Mouse (Mus musculus) midbrain, postnatal 0 days (tissue): ENCODE measurements around the gene B9d2. TPM values are rescaled to one million over a fixed set of nuclear protein-coding genes. Genes with fewer than 3 reads are reported as not detected.

Experiments used
- ATAC-seq: fragments of 200-750 bp; cut with Nextera tagmentation; 2 replicates; pipeline ENCODE4 v1.8.0; 2017; ENCODE audit warnings: moderate number of reproducible peaks, mild to moderate bottlenecking, moderate TSS enrichment, moderate library complexity; ENCODE audit not compliant: low FRiP score
- DNase-seq: peaks from one replicate; pipeline ENCODE4 v3.0.0-alpha.2; 2015; ENCODE audit warnings: low spot score
- H3K27ac ChIP-seq: fragments of 300-500 bp; sonication (generic); 2 replicates; pipeline ENCODE4 v1.5.1; 2014; ENCODE audit warnings: low read depth, mild to moderate bottlenecking, low read length, mixed read lengths
- H3K27me3 ChIP-seq: fragments of 300-500 bp; sonication (generic); 2 replicates; pipeline ENCODE4 v1.6.1; 2014; ENCODE audit warnings: low read length, control low read depth, mixed read lengths; ENCODE audit not compliant: insufficient read depth
- H3K36me3 ChIP-seq: fragments of 300-500 bp; sonication (generic); 2 replicates; pipeline ENCODE4 v1.6.1; 2014; ENCODE audit warnings: low read length, control low read depth, mixed read lengths; ENCODE audit not compliant: insufficient read depth
- H3K4me1 ChIP-seq: fragments of 300-500 bp; sonication (generic); 2 replicates; pipeline ENCODE4 v1.6.1; 2014; ENCODE audit warnings: mild to moderate bottlenecking, control low read depth, antibody characterized with exemption, low read length, mixed read lengths; ENCODE audit not compliant: insufficient read depth
- H3K4me2 ChIP-seq: fragments of 300-500 bp; sonication (generic); 2 replicates; pipeline ENCODE4 v1.6.1; 2014; ENCODE audit warnings: low read depth, mild to moderate bottlenecking, low read length, mixed read lengths; ENCODE audit not compliant: poor library complexity, severe bottlenecking
- H3K4me3 ChIP-seq: fragments of 300-500 bp; sonication (generic); 2 replicates; pipeline ENCODE4 v1.5.1; 2014; ENCODE audit warnings: low read depth, mild to moderate bottlenecking, low read length, moderate library complexity
- H3K9ac ChIP-seq: fragments of 300-500 bp; sonication (generic); replicated peaks from 2 replicates; pipeline ENCODE4 v1.6.1; 2014; ENCODE audit warnings: mild to moderate bottlenecking, low read length, moderate library complexity, mixed read lengths; ENCODE audit not compliant: poor library complexity, severe bottlenecking
- H3K9me3 ChIP-seq: fragments of 300-500 bp; sonication (generic); 2 replicates; pipeline ENCODE4 v1.6.1; 2016; ENCODE audit warnings: low read length, control low read depth
- CTCF ChIP-seq: IDR thresholded peaks from 2 replicates; pipeline ENCODE4 v1.5.1; 2016; ENCODE audit warnings: antibody characterized with exemption, mild to moderate bottlenecking
- WGBS: fragments of 180-500 bp; shearing (Covaris S2); extraction: QIAGEN DNeasy Blood & Tissue Kit; methylation state at CpG from one replicate; pipeline ENCODE4 v1.1.7; 2014; 5-methylcytosine and 5-hydroxymethylcytosine counted together
- polyA plus RNA-seq: library from polyadenylated mRNA; unstranded; fragments of >200 nt; fragmentation: Nextera tagmentation; extraction: Ambion mirVana; gene quantifications from 2 replicates; pipeline ENCODE4 v1.2.1, GENCODE M21; 2015
- total RNA-seq: library from RNA; depleted of rRNA; stranded (reverse); fragments of >200 nt; gene quantifications from 2 replicates; pipeline ENCODE4 v1.2.3, GENCODE M21; 2014

B9d2 gene
- total and polyA plus RNA-seq, 2 experiments from 2014 or later: 32.1 to 58.2 TPM

- 94% methylated on average over 8 of the region's 8 CpGs for WGBS
- H3K4me3 ChIP-seq: no peak overlapping the region
- H3K27ac ChIP-seq: no peak overlapping the region
- peaks cover 18% of the 10 kb centered on the region; the same call in 1 of the 2 replicates for H3K4me1 ChIP-seq
- DNase-seq (no peak), ATAC-seq (no peak)
- no peaks in the 10 kb centered on the region for H3K27me3 ChIP-seq
- no peak overlapping the region for H3K9ac ChIP-seq
- no peaks in the 10 kb centered on the region for H3K9me3 ChIP-seq
- peaks cover 42% of the 10 kb centered on the region for H3K36me3 ChIP-seq
- TF ChIP-seq CTCF: no peak
- no peak overlapping the region for H3K4me2 ChIP-seq
These were observed 34.0 kb downstream of the B9d2 start for GRCm38 (mm10) chr7:25714581-25714980.

- Histone ChIP-seq H3K27me3 (no peaks in the 10 kb centered on the region), H3K27ac (no peak overlapping the region), H3K4me1 (peaks cover 10% of the 10 kb centered on the region; the same call in 1 of the 2 replicates), H3K4me2 (no peak overlapping the region), H3K9ac (no peak overlapping the region), H3K9me3 (no peaks in the 10 kb centered on the region), H3K36me3 (peaks cover 46% of the 10 kb centered on the region), H3K4me3 (no peak overlapping the region)
- ATAC-seq (no peak), DNase-seq (no peak)
- TF ChIP-seq CTCF: no peak
- WGBS: 95% methylated on average over 22 of the region's 22 CpGs
These were observed 35.2 kb downstream of the B9d2 start for GRCm38 (mm10) chr7:25715731-25716271.

GRCm38 (mm10) chr7:25717478-25717877, 36.9 kb downstream of the B9d2 start:
- 91% methylated on average over 3 of the region's 3 CpGs for WGBS
- no peak overlapping the region for H3K27ac ChIP-seq
- no peak overlapping the region for H3K9ac ChIP-seq
- no peak for TF ChIP-seq CTCF
- H3K27me3 ChIP-seq: no peaks in the 10 kb centered on the region
- H3K4me2 ChIP-seq: peak overlapping the region; percentile 82; the same call in 1 of the 2 replicates
- H3K4me3 ChIP-seq: no peak overlapping the region
- peaks cover 10% of the 10 kb centered on the region; the same call in 1 of the 2 replicates for H3K4me1 ChIP-seq
- ATAC-seq: no peak
- no peaks in the 10 kb centered on the region for H3K9me3 ChIP-seq
- DNase-seq: no peak
- H3K36me3 ChIP-seq: peaks cover 51% of the 10 kb centered on the region

DNA sequence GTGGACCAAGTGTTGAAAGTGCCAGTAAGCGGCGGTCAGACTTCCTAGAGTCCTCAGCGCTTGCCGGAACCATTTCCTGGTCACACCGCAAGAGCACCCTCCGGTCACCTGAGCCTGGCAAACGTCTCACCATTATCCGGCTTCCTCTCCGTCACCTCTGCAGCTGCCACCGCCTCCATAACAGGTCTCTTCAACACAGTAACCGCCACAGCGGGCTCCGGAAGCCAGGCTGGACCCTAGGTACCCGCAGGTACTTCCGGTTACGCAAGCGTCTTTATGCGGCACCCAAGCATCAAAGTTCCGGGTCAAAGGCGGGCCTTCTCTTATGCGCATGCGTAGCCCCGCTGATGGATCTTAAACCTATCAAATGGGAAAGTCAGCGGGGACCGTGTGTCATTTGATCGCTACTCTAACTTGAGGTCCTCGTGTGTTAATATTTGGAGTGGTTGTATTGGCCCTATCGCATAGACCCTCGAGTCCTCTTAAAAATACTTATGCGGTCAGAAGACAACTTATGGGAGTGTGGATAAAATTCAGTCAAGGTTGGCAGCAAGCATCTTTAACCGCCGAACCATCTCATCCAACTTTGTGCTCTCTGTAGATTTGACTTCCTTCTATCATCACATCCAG, 38.3 kb downstream of the B9d2 start, which contains the start of gene Ccdc97:
Gene Ccdc97 (minus strand): TSS at position 301 of the 630 bp plus-strand sequence.
- peak within 1 kb of the TSS; percentile 87 for H3K27ac ChIP-seq
- no peak for TF ChIP-seq CTCF
- H3K4me3 ChIP-seq: peak within 1 kb of the TSS; percentile 64
- peak; percentile 98 for DNase-seq
- 4% methylated on average over 32 of the region's 32 CpGs for WGBS
- H3K9ac ChIP-seq: peak within 1 kb of the TSS; percentile 73
- H3K27me3 ChIP-seq: no peaks in the 10 kb centered on the region
- peak within 1 kb of the TSS; percentile 82 for H3K4me2 ChIP-seq
- peak; percentile 87 for ATAC-seq
- H3K4me1 ChIP-seq: peaks cover 10% of the 10 kb centered on the region; the same call in 1 of the 2 replicates
- H3K9me3 ChIP-seq: no peaks in the 10 kb centered on the region
- peaks cover 49% of the 10 kb centered on the region for H3K36me3 ChIP-seq

DNA sequence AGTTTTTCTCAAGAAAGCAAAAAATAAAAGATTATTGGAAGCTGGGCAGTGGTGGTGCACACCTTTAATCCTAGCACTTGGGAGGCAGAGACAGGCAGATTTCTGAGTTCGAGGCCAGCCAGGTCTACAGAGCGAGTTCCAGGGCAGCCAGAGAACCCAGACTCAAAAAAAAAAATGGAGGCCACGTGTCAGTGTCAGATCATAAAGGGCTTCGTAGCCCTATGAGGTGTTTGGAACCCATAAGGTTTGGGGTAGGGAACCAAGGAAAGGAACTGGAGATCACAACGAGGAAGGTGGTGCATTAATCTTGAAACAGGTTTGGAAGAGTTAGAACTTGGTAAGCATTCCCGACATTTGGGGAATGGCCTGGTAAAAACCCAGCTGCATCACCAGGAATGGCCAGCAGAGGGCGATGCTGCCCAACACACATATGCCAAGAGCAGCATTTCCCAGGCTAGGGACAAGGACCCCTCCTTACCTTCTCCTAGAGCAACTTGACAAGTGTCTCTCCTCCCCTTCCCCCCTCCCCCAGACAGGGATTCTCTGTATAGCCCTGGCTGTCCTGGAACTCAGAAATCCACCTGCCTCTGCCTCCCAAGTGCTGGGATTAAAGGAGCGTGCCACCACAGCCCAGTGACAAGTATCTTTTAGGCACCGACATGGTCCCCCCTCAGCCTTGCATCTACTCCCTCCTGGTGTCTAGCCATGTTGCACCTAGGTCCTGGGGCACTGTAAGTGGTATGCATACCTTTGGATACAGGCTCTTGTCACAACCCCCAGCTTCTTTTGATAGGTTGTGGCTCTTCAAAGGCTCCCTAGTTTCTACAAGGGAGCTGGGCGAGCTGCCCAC, 39.4 kb downstream of the B9d2 start:
- no peak overlapping the region for H3K27ac ChIP-seq
- peaks cover 49% of the 10 kb centered on the region for H3K36me3 ChIP-seq
- ATAC-seq (peak; percentile 44; the same call in 1 of the 2 replicates), DNase-seq (peak; percentile 75)
- TF ChIP-seq CTCF: peak; percentile 92
- H3K9me3 ChIP-seq: no peaks in the 10 kb centered on the region
- WGBS: 60% methylated on average over 10 of the region's 10 CpGs
- H3K9ac ChIP-seq: no peak overlapping the region
- no peaks in the 10 kb centered on the region for H3K27me3 ChIP-seq
- no peak overlapping the region for H3K4me2 ChIP-seq
- H3K4me3 ChIP-seq: no peak overlapping the region
- peaks cover 10% of the 10 kb centered on the region; the same call in 1 of the 2 replicates for H3K4me1 ChIP-seq
